Mouse (Mus musculus) liver, postnatal 0 days (tissue): ENCODE measurements around the gene Gdpd2.

Source experiments
- CTCF ChIP-seq: sonication (generic); IDR thresholded peaks from 2 replicates; pipeline ENCODE4 v1.5.1; 2016; ENCODE audit warnings: antibody characterized with exemption, low read depth
- EP300 ChIP-seq: IDR thresholded peaks from 2 replicates; pipeline ENCODE4 v1.6.1; 2016; ENCODE audit warnings: antibody characterized with exemption, low read depth, mild to moderate bottlenecking

DNA sequence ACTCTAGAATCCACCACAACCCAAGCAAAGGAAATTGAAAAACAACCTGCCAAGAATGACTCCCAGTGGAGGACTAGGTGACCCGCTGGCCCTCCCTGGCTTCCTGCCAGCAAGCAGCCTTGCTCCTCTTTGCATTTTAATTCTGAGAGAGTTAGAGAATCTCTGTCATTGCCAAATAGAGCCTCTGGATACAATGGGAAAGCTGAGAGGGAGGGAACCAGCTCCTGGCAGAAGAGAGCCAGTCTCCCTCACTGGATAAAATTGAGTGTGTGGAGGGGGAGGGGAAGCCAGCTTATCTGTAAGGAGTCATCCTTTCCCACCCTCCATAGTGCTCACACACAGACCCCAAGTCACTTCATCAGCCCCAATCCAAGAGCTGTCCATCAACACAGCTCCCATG, 726 bp upstream of the Gdpd2 start:
- no peak for TF ChIP-seq CTCF
- no peak for TF ChIP-seq EP300
